Mouse (Mus musculus): ENCODE data around the gene Elavl2. TPM values are rescaled to one million over a fixed set of nuclear protein-coding genes. Genes with fewer than 3 reads are reported as not detected.
A peak's percentile ranks its signal among the peaks of the same experiment; 100 is the strongest.

Elavl2 gene
- polyA plus RNA-seq, 1 experiment from 2014 or later: 2.2 TPM

- H3K4me2 ChIP-seq (replicated peaks; ENCODE audit: low read depth, low read length): no peak overlapping the region
- H3K9me3 ChIP-seq (ENCODE audit: low read length): no peaks in the 10 kb centered on the region
- no peaks in the 10 kb centered on the region for H3K36me3 ChIP-seq (ENCODE audit: insufficient read depth, low read length)
- no peaks in the 10 kb centered on the region for H3K4me1 ChIP-seq (ENCODE audit: insufficient read depth, low read length)
- no peak overlapping the region for H3K4me3 ChIP-seq (ENCODE audit: low read length)
- H3K27ac ChIP-seq (ENCODE audit: low read length): no peak overlapping the region
- 90% methylated on average over 6 of the region's 6 CpGs for WGBS
- H3K9ac ChIP-seq (replicated peaks; ENCODE audit: low read length): no peak overlapping the region
- no peaks in the 10 kb centered on the region for H3K27me3 ChIP-seq (ENCODE audit: insufficient read depth, low read length)
- no peak for ATAC-seq (ENCODE audit: low FRiP score, low TSS enrichment)
Observed at GRCm38 (mm10) chr4:91233599-91233998, 167.0 kb downstream of the Elavl2 start.

GRCm38 (mm10) chr4:91230439-91230863 lies 170.1 kb downstream of the Elavl2 start:
- 77% methylated on average over 1 of the region's 1 CpGs for WGBS
- no peaks in the 10 kb centered on the region for H3K36me3 ChIP-seq (ENCODE audit: insufficient read depth, low read length)
- H3K9me3 ChIP-seq (ENCODE audit: low read length): no peaks in the 10 kb centered on the region
- H3K27me3 ChIP-seq (ENCODE audit: insufficient read depth, low read length): no peaks in the 10 kb centered on the region
- H3K4me2 ChIP-seq (replicated peaks; ENCODE audit: low read depth, low read length): no peak overlapping the region
- ATAC-seq (ENCODE audit: low FRiP score, low TSS enrichment): no peak
- no peak overlapping the region for H3K9ac ChIP-seq (replicated peaks; ENCODE audit: low read length)
- H3K4me3 ChIP-seq (ENCODE audit: low read length): no peak overlapping the region
- no peak overlapping the region for H3K27ac ChIP-seq (ENCODE audit: low read length)
- H3K4me1 ChIP-seq (ENCODE audit: insufficient read depth, low read length): no peaks in the 10 kb centered on the region

GRCm38 (mm10) chr4:91228341-91228740 lies 172.2 kb downstream of the Elavl2 start:
- no peak for ATAC-seq (ENCODE audit: low FRiP score, low TSS enrichment)
- no peaks in the 10 kb centered on the region for H3K27me3 ChIP-seq (ENCODE audit: insufficient read depth, low read length)
- H3K4me2 ChIP-seq (replicated peaks; ENCODE audit: low read depth, low read length): no peak overlapping the region
- H3K9me3 ChIP-seq (ENCODE audit: low read length): no peaks in the 10 kb centered on the region
- H3K4me1 ChIP-seq (ENCODE audit: insufficient read depth, low read length): no peaks in the 10 kb centered on the region
- WGBS: 94% methylated on average over 3 of the region's 3 CpGs
- H3K4me3 ChIP-seq (ENCODE audit: low read length): no peak overlapping the region
- H3K9ac ChIP-seq (replicated peaks; ENCODE audit: low read length): no peak overlapping the region
- H3K36me3 ChIP-seq (ENCODE audit: insufficient read depth, low read length): no peaks in the 10 kb centered on the region
- no peak overlapping the region for H3K27ac ChIP-seq (ENCODE audit: low read length)

GRCm38 (mm10) chr4:91223811-91224210 lies 176.8 kb downstream of the Elavl2 start:
- Histone ChIP-seq H3K9ac (replicated peaks; ENCODE audit: low read length) (no peak overlapping the region), H3K27ac (ENCODE audit: low read length) (no peak overlapping the region), H3K36me3 (ENCODE audit: insufficient read depth, low read length) (no peaks in the 10 kb centered on the region), H3K27me3 (ENCODE audit: insufficient read depth, low read length) (no peaks in the 10 kb centered on the region), H3K4me3 (ENCODE audit: low read length) (no peak overlapping the region), H3K9me3 (ENCODE audit: low read length) (no peaks in the 10 kb centered on the region), H3K4me1 (ENCODE audit: insufficient read depth, low read length) (no peaks in the 10 kb centered on the region), H3K4me2 (replicated peaks; ENCODE audit: low read depth, low read length) (no peak overlapping the region)
- WGBS: 76% methylated on average over 4 of the region's 4 CpGs
- ATAC-seq (ENCODE audit: low FRiP score, low TSS enrichment): no peak

- H3K9ac ChIP-seq (replicated peaks; ENCODE audit: low read length): no peak overlapping the region
- H3K27ac ChIP-seq (ENCODE audit: low read length): no peak overlapping the region
- 88% methylated on average over 3 of the region's 3 CpGs for WGBS
- no peaks in the 10 kb centered on the region for H3K27me3 ChIP-seq (ENCODE audit: insufficient read depth, low read length)
- H3K4me1 ChIP-seq (ENCODE audit: insufficient read depth, low read length): no peaks in the 10 kb centered on the region
- H3K9me3 ChIP-seq (ENCODE audit: low read length): no peaks in the 10 kb centered on the region
- no peak for ATAC-seq (ENCODE audit: low FRiP score, low TSS enrichment)
- H3K36me3 ChIP-seq (ENCODE audit: insufficient read depth, low read length): no peaks in the 10 kb centered on the region
- H3K4me2 ChIP-seq (replicated peaks; ENCODE audit: low read depth, low read length): no peak overlapping the region
- no peak overlapping the region for H3K4me3 ChIP-seq (ENCODE audit: low read length)
Observed at GRCm38 (mm10) chr4:91219322-91219721, 181.3 kb downstream of the Elavl2 start.

- no peak overlapping the region for H3K4me3 ChIP-seq (ENCODE audit: low read length)
- H3K27ac ChIP-seq (ENCODE audit: low read length): no peak overlapping the region
- no peaks in the 10 kb centered on the region for H3K9me3 ChIP-seq (ENCODE audit: low read length)
- no peaks in the 10 kb centered on the region for H3K27me3 ChIP-seq (ENCODE audit: insufficient read depth, low read length)
- ATAC-seq (ENCODE audit: low FRiP score, low TSS enrichment): no peak
- H3K9ac ChIP-seq (replicated peaks; ENCODE audit: low read length): no peak overlapping the region
- no peaks in the 10 kb centered on the region for H3K36me3 ChIP-seq (ENCODE audit: insufficient read depth, low read length)
- no peak overlapping the region for H3K4me2 ChIP-seq (replicated peaks; ENCODE audit: low read depth, low read length)
- 63% methylated on average over 3 of the region's 3 CpGs for WGBS
- no peaks in the 10 kb centered on the region for H3K4me1 ChIP-seq (ENCODE audit: insufficient read depth, low read length)
Observed at GRCm38 (mm10) chr4:91213917-91214316, 186.7 kb downstream of the Elavl2 start.

- H3K4me2 ChIP-seq (replicated peaks; ENCODE audit: low read depth, low read length): no peak overlapping the region
- peak; percentile 82 for ATAC-seq (ENCODE audit: low FRiP score, low TSS enrichment)
- H3K4me1 ChIP-seq (ENCODE audit: insufficient read depth, low read length): no peaks in the 10 kb centered on the region
- H3K9me3 ChIP-seq (ENCODE audit: low read length): no peaks in the 10 kb centered on the region
- 53% methylated on average over 6 of the region's 6 CpGs for WGBS
- no peak overlapping the region for H3K27ac ChIP-seq (ENCODE audit: low read length)
- no peak overlapping the region for H3K9ac ChIP-seq (replicated peaks; ENCODE audit: low read length)
- no peaks in the 10 kb centered on the region for H3K36me3 ChIP-seq (ENCODE audit: insufficient read depth, low read length)
- H3K4me3 ChIP-seq (ENCODE audit: low read length): no peak overlapping the region
- no peaks in the 10 kb centered on the region for H3K27me3 ChIP-seq (ENCODE audit: insufficient read depth, low read length)
Observed at GRCm38 (mm10) chr4:91208415-91209292, 191.9 kb downstream of the Elavl2 start.

Small RNAs within 50 kb of the gene (microRNA-seq; reads per million reads assigned to microRNA genes)
- not detected for gene Mir6402

All from kidney, embryonic 16.5 days (tissue).